Mouse (Mus musculus): ENCODE results near the gene Gucd1.

DNA sequence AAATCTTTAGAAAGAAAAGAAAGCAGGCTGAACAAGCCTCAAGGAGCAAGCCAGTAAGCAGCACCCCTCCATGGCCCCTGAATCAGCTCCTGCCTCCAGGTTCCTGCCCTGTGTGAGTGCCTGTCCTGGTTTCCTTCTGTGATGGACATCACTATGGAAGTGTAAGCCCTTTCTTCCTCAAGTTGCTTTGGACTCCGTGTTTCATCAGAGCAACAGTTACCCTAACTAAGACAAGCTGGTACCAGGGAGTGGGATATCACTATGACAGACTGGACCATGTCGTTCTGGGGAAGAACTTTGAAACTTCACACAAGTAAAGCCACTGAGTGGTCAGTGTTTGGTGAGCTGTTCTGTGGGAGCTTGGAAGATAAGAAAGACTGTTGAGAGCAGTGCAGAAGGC, 37.8 kb downstream of the Gucd1 start:
- no peak for TF ChIP-seq CTCF (IDR thresholded peaks at IDR 0.05; ENCODE audit: low read depth, low read length)
- no peak for TF ChIP-seq POLR2A (IDR thresholded peaks at IDR 0.05; ENCODE audit: extremely low read depth, insufficient read depth, low read length)

Data from liver, adult 2 months (tissue).